Mouse (Mus musculus): ENCODE data around the gene Tspyl4. TPM values are rescaled to one million over a fixed set of nuclear protein-coding genes. Genes with fewer than 3 reads are reported as not detected.

Gene Tspyl4
- polyA plus RNA-seq, 1 experiment from 2014 or later, result 413 TPM

DNA sequence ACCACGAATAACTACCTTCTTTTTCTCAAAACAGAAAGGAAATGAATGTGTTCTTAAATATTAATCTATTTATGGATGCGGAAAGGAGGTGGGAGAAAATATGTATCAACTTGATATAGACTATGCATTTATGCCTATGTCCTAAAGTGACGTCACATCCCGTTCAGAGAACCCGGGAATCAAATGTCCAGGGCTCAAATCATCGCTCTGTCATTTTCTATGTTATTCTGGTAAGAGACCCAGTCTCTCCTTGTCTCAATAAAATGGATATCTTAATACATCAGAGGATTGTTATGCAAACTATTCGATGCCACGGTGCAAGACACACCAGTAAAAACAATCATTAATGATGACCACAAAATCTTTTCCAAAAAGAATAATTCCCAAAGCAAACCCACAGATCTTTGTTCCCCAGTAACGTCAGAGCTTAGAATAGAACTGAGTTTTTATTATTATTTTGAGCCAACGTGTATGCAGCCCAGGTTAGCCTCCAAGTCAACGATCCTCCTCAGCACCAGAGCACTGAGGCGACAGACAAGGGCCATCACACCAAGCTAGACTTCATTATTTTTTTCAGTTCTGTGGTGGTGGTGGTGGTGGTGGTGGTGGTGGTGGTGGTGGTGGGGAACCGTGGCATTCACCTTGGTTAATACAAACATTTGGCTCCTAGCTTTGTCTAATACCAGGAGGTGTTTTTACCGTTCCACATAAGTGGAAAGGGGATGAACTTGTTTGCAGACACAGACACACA lies 15.9 kb upstream of the Tspyl4 start:
- Histone ChIP-seq H3K4me1 (ENCODE audit: control insufficient read depth, insufficient read depth, low read depth, low read length) (peaks cover 18% of the 10 kb centered on the region), H3K36me3 (ENCODE audit: control insufficient read depth, insufficient read depth, low read length) (no peaks in the 10 kb centered on the region; the same call in 1 of the 2 replicates), H3K9ac (ENCODE audit: low read depth, low read length) (peak overlapping the region; percentile 97), H3K27ac (ENCODE audit: low read depth, low read length) (peak overlapping the region; percentile 84), H3K4me2 (ENCODE audit: low read length) (peak overlapping the region; percentile 81), H3K27me3 (replicated peaks; ENCODE audit: control insufficient read depth, insufficient read depth, low read length) (no peaks in the 10 kb centered on the region), H3K9me3 (ENCODE audit: control insufficient read depth, low read length) (no peaks in the 10 kb centered on the region), H3K4me3 (ENCODE audit: low read length) (peak overlapping the region; percentile 96)
- ATAC-seq, result 0 out of 2 replicates have a peak, but pooled peaks have one; percentile 0
- 18% methylated on average over 14 of the region's 14 CpGs for WGBS

DNA sequence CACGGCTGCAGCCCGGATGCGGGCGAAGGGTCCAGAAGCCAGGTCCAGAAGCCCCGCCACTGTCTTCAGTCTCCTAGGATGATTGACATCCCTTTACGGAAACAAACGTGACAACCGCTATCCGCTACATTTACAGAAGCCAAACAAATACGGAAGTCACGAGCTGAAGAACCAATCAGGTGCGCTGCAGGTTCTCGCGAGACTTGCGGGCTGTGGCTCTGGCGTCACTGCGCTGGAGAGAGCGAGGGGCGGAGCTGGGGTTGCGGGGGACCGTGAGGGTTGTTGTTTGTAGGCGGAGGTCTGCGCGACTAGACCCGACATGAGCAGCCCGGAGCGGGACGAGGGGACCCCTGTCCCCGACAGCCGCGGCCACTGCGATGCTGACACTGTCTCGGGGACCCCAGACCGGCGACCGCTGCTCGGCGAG lies 15.3 kb upstream of the Tspyl4 start, which contains the start of gene Tspyl1:
Tspyl1 (plus strand) TSS at position 229 of the 427 bp plus-strand sequence.
- Histone ChIP-seq H3K4me2 (ENCODE audit: low read length) (peak within 1 kb of the TSS; percentile 81), H3K36me3 (ENCODE audit: control insufficient read depth, insufficient read depth, low read length) (peaks cover under 1% of the 10 kb centered on the region; the same call in 1 of the 2 replicates), H3K9me3 (ENCODE audit: control insufficient read depth, low read length) (no peaks in the 10 kb centered on the region), H3K4me1 (ENCODE audit: control insufficient read depth, insufficient read depth, low read depth, low read length) (peaks cover 18% of the 10 kb centered on the region), H3K9ac (ENCODE audit: low read depth, low read length) (peak within 1 kb of the TSS; percentile 97), H3K4me3 (ENCODE audit: low read length) (peak within 1 kb of the TSS; percentile 96), H3K27ac (ENCODE audit: low read depth, low read length) (peak within 1 kb of the TSS; percentile 91), H3K27me3 (replicated peaks; ENCODE audit: control insufficient read depth, insufficient read depth, low read length) (no peaks in the 10 kb centered on the region)
- WGBS, result under 1% methylated on average over 37 of the region's 38 CpGs
- peak; percentile 98 for ATAC-seq

DNA sequence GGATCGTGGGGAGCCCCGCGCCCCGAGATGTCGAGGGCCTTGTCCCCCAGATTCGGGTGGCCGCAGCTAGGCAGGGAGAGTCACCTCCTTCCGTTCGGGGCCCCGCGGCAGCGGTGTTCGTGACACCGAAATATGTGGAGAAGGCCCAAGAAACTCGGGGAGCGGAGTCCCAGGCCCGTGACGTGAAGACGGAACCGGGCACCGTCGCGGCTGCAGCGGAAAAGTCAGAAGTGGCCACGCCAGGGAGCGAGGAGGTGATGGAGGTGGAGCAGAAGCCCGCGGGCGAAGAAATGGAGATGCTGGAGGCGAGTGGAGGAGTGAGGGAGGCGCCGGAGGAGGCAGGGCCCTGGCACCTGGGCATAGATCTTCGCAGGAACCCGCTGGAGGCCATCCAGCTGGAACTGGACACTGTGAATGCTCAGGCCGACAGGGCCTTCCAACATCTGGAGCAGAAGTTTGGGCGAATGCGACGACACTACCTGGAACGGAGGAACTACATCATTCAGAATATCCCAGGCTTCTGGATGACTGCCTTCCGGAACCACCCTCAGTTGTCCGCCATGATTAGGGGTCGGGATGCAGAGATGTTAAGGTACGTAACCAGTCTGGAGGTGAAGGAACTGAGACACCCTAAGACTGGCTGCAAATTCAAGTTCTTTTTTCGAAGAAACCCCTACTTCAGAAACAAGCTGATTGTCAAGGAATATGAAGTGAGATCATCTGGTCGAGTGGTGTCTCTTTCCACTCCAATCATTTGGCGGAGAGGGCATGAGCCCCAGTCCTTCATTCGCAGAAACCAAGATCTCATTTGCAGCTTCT lies 14.6 kb upstream of the Tspyl4 start:
- H3K9ac ChIP-seq (ENCODE audit: low read depth, low read length), result peak overlapping the region; percentile 97
- peaks cover 18% of the 10 kb centered on the region for H3K4me1 ChIP-seq (ENCODE audit: control insufficient read depth, insufficient read depth, low read depth, low read length)
- H3K27me3 ChIP-seq (replicated peaks; ENCODE audit: control insufficient read depth, insufficient read depth, low read length), result no peaks in the 10 kb centered on the region
- no peaks in the 10 kb centered on the region for H3K9me3 ChIP-seq (ENCODE audit: control insufficient read depth, low read length)
- peak overlapping the region; percentile 96 for H3K4me3 ChIP-seq (ENCODE audit: low read length)
- H3K27ac ChIP-seq (ENCODE audit: low read depth, low read length), result peak overlapping the region; percentile 91
- 3% methylated on average over 47 of the region's 47 CpGs for WGBS
- H3K4me2 ChIP-seq (ENCODE audit: low read length), result peak overlapping the region; percentile 81
- no peak; the same call in none of the 2 replicates for ATAC-seq
- peaks cover 2% of the 10 kb centered on the region; the same call in 1 of the 2 replicates for H3K36me3 ChIP-seq (ENCODE audit: control insufficient read depth, insufficient read depth, low read length)

DNA sequence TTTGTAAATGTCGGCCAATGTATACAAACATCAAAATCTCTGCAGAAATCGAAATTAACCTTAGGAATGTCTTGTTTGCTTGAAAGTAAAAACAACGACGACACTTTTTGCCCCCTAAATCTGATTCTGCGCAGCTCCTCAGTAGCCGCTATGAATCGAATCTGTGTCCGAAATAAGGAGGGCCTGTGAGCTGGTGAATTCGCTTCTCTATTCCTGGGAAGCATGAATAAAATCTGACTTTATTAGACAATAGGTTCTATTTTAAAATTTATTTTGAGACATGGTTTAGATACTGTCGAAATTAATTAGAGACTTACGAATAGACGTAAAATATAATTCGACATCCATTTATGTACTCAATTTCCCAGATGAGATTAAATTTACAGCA lies 337 bp upstream of the Tspyl4 start:
- H3K4me3 ChIP-seq (ENCODE audit: low read length), result peak overlapping the region; percentile 64
- no peaks in the 10 kb centered on the region for H3K9me3 ChIP-seq (ENCODE audit: control insufficient read depth, low read length)
- WGBS, result 4% methylated on average over 13 of the region's 13 CpGs
- peak overlapping the region; percentile 80 for H3K9ac ChIP-seq (ENCODE audit: low read depth, low read length)
- peaks cover 25% of the 10 kb centered on the region for H3K4me1 ChIP-seq (ENCODE audit: control insufficient read depth, insufficient read depth, low read depth, low read length)
- H3K4me2 ChIP-seq (ENCODE audit: low read length), result peak overlapping the region; percentile 99
- no peaks in the 10 kb centered on the region for H3K36me3 ChIP-seq (ENCODE audit: control insufficient read depth, insufficient read depth, low read length)
- no peaks in the 10 kb centered on the region for H3K27me3 ChIP-seq (replicated peaks; ENCODE audit: control insufficient read depth, insufficient read depth, low read length)
- ATAC-seq, result peak; percentile 48
- peak overlapping the region; percentile 95 for H3K27ac ChIP-seq (ENCODE audit: low read depth, low read length)

DNA sequence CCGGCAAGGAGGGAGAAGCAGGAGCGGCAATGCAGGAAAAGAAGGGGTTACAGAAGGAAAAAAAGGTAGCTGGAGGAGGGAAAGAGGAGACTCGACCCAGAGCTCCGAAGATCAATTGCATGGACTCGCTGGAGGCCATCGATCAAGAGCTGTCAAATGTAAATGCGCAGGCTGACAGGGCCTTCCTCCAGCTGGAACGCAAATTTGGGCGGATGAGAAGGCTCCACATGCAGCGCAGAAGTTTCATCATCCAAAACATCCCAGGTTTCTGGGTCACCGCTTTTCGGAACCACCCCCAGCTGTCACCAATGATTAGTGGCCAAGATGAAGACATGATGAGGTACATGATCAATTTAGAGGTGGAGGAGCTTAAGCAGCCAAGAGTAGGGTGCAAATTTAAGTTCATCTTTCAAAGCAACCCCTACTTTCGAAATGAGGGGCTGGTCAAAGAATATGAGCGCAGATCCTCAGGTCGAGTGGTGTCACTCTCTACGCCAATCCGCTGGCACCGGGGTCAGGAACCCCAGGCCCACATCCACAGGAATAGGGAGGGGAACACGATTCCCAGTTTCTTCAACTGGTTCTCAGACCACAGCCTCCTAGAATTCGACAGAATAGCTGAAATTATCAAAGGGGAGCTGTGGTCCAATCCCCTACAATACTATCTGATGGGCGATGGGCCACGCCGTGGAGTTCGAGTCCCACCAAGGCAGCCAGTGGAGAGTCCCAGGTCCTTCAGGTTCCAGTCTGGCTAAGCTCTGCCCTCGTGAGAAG lies 925 bp downstream of the Tspyl4 start:
- Histone ChIP-seq H3K9ac (ENCODE audit: low read depth, low read length) (peak overlapping the region; percentile 80), H3K4me1 (ENCODE audit: control insufficient read depth, insufficient read depth, low read depth, low read length) (peaks cover 31% of the 10 kb centered on the region), H3K27me3 (replicated peaks; ENCODE audit: control insufficient read depth, insufficient read depth, low read length) (no peaks in the 10 kb centered on the region), H3K9me3 (ENCODE audit: control insufficient read depth, low read length) (no peaks in the 10 kb centered on the region), H3K4me2 (ENCODE audit: low read length) (peak overlapping the region; percentile 99), H3K4me3 (ENCODE audit: low read length) (peak overlapping the region; percentile 64), H3K36me3 (ENCODE audit: control insufficient read depth, insufficient read depth, low read length) (no peaks in the 10 kb centered on the region), H3K27ac (ENCODE audit: low read depth, low read length) (peak overlapping the region; percentile 95)
- WGBS, result 35% methylated on average over 25 of the region's 25 CpGs
- ATAC-seq, result peak; percentile 1; the same call in 1 of the 2 replicates

DNA sequence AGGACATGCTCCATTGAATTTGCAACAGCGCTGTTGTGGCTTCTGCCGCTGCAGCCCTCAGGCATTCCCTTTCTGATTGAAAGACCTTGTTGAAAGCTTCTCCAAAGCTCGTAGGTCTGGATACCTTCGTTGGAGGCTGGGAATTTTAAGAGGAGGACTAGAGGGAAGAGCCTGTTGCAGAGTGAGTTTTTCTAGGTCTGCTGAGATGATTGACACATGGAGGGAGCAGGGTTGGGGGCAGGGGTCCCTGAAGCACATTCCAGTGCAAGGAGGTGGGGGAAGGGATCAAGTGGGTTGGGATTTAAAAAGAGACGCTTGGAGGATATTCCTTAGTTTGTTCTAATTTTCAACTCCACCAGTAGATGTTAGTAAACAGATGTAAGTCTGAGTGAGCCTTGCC lies 3.1 kb downstream of the Tspyl4 start:
- Histone ChIP-seq H3K9ac (ENCODE audit: low read depth, low read length) (peak overlapping the region; percentile 70), H3K4me3 (ENCODE audit: low read length) (peak overlapping the region; percentile 64), H3K9me3 (ENCODE audit: control insufficient read depth, low read length) (no peaks in the 10 kb centered on the region), H3K4me1 (ENCODE audit: control insufficient read depth, insufficient read depth, low read depth, low read length) (peaks cover 31% of the 10 kb centered on the region), H3K36me3 (ENCODE audit: control insufficient read depth, insufficient read depth, low read length) (no peaks in the 10 kb centered on the region), H3K27me3 (replicated peaks; ENCODE audit: control insufficient read depth, insufficient read depth, low read length) (no peaks in the 10 kb centered on the region), H3K27ac (ENCODE audit: low read depth, low read length) (peak overlapping the region; percentile 67), H3K4me2 (ENCODE audit: low read length) (peak overlapping the region; percentile 99)
- 2% methylated on average over 5 of the region's 5 CpGs for WGBS
- ATAC-seq, result no peak

DNA sequence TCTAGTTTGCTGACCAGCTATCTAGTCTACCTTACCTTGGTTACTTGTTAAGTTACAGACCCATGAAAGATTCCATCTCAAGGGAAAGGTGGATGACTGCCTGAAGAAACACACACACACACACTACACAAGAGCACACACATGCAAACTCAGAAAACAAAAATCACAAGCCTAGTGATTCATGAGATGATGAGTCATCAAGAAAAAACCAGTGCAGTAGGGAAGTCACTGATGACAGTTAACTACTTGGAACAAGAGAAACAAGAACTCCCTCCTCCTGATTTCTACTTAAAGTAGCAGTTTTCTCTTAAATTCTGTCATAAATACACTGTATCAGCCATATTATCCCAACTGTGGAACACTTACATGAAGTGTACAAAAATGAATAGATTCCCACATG lies 9.8 kb downstream of the Tspyl4 start:
- no peak for ATAC-seq
- no peak overlapping the region for H3K4me2 ChIP-seq (ENCODE audit: low read length)
- no peaks in the 10 kb centered on the region for H3K9me3 ChIP-seq (ENCODE audit: control insufficient read depth, low read length)
- H3K27ac ChIP-seq (ENCODE audit: low read depth, low read length), result no peak overlapping the region
- no peaks in the 10 kb centered on the region for H3K36me3 ChIP-seq (ENCODE audit: control insufficient read depth, insufficient read depth, low read length)
- H3K27me3 ChIP-seq (replicated peaks; ENCODE audit: control insufficient read depth, insufficient read depth, low read length), result no peaks in the 10 kb centered on the region
- no peak overlapping the region for H3K9ac ChIP-seq (ENCODE audit: low read depth, low read length)
- no peak overlapping the region for H3K4me3 ChIP-seq (ENCODE audit: low read length)
- peaks cover 6% of the 10 kb centered on the region for H3K4me1 ChIP-seq (ENCODE audit: control insufficient read depth, insufficient read depth, low read depth, low read length)

DNA sequence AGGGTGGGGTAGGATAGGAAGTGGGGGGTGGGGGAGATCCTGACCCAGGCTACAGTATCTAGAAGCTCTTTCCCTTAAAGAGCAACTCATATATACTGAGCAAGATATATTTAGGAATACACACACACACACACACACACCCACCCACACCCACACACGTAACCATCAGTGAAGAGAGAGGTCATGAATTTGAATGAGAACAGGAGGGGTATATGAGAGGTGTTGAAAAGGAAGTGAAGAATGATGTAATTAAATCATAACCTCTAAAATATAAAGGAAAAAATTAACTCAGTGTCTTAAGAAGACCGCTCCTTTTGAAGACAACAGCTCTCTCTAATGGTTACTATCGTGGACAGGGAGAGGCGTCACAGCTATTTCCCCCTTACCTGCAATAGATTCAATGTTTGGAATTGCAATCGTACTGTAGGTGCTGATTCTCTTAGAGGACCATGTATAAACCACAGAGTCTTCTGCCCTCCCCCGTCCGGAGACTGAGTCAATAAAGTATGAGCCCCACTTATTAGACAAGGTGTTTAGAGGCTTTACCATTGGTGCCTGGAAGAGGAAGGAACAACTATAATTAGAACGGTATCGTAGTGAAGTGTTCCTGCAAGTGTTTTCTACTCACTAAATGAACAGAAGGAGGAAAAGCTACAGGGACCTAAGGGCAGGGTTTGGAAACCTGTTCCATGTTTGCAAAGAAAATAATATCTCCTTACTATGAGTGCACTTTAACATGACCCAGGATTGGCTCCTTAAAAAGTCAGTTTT lies 12.9 kb downstream of the Tspyl4 start:
- no peak overlapping the region for H3K4me3 ChIP-seq (ENCODE audit: low read length)
- 94% methylated on average over 9 of the region's 9 CpGs for WGBS
- no peak for ATAC-seq

More for the DNA sequence above, 12.9 kb downstream of the Tspyl4 start:
- no peaks in the 10 kb centered on the region for H3K9me3 ChIP-seq (ENCODE audit: control insufficient read depth, low read length)
- H3K36me3 ChIP-seq (ENCODE audit: control insufficient read depth, insufficient read depth, low read length), result no peaks in the 10 kb centered on the region
- no peak overlapping the region for H3K27ac ChIP-seq (ENCODE audit: low read depth, low read length)
- H3K9ac ChIP-seq (ENCODE audit: low read depth, low read length), result no peak overlapping the region
- H3K27me3 ChIP-seq (replicated peaks; ENCODE audit: control insufficient read depth, insufficient read depth, low read length), result no peaks in the 10 kb centered on the region
- H3K4me2 ChIP-seq (ENCODE audit: low read length), result no peak overlapping the region
- H3K4me1 ChIP-seq (ENCODE audit: control insufficient read depth, insufficient read depth, low read depth, low read length), result no peaks in the 10 kb centered on the region
